Mouse (Mus musculus): ENCODE measurements around the gene D230025D16Rik. TPM values are rescaled to one million over a fixed set of nuclear protein-coding genes. Genes with fewer than 3 reads are reported as not detected.
"Not testable (repeated sequence)": the region's sequence is repeated elsewhere in the genome, so short reads cannot be mapped to it uniquely, and the experiment has no call there.

The D230025D16Rik gene
- total RNA-seq (2021) = 10 to 100 TPM; 32.3 to 35.6 TPM
- long read RNA-seq, experiment 1, transcript D230025D16Rik-201 (16 exons, 2,916 nt) = major isoform, 23 of 36 reads
- long read RNA-seq, experiment 1, partial matches to known transcripts = 4 of 36 reads
- long read RNA-seq, experiment 1, other reads (novel, unspliced or antisense) = 8 of 36 reads
- long read RNA-seq, experiment 2, transcript D230025D16Rik-201 (16 exons, 2,916 nt) = major isoform, 11 of 19 reads
- long read RNA-seq, experiment 2, partial matches to known transcripts = 4 of 19 reads
- long read RNA-seq, experiment 2, other reads (novel, unspliced or antisense) = 4 of 19 reads

DNA sequence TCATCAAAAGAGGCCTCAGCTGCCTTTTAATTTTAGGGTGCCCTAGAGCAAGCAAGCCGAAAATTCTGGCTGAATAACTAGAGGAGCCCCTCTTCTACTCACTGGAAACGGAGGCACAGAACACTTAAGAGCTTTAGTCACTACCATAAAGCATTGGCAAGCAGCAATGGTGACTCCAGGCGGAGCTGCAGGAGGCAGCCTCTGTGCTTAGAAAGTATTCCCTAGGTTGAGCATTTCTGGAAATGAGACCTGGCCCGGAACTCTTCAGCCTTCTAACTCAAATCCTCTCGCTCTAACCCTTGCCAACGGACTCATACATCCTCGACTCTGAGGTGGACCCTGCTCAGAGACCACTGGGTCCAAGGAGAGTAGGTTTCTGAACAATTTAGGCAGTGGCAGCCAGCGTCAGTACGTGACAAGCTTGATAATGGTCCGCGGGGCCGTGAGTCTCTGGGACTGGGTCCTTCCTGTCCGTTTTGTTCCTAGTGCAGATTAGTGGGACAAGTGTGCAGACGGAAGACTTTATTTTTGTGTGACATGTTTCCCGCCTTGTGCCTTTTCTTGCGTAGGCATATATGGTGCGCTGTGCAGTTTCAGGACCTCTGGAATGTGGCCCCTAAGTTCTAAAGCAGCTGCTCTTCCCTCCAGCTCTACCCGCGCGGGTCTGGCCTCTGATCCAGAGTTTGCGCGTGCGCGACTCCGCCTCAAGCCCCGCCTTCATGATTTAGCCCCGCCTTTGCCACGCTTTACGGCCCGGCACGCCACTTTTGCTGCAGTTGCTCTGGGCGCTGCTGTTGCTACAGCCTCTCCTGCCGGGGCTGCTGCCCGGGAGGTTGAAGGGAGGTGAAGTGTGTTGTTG is at the start of gene D230025D16Rik:
Gene D230025D16Rik (plus strand): TSS at position 733 of the 859 bp plus-strand sequence.
- peak; percentile 98 for DNase-seq

DNA sequence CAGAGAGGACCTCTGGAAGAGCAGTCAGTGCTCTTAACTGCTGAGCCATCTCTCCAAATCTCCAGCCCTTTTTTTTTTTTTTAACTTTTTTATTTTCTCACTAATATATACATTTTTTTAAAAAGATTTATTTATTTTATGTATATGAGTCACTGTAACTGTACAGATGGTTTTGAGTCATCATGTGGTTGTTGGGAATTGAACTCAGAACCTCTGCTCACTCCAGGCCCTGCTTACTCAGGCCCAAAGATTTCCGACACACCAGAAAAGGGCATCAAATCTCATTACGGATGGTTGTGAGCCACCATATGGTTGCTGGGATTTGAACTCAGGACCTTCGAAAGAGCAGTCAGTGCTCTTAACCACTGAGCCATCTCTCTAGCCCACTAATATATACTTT is 49.7 kb upstream of the D230025D16Rik start:
- not testable (repeated sequence) for DNase-seq

DNA sequence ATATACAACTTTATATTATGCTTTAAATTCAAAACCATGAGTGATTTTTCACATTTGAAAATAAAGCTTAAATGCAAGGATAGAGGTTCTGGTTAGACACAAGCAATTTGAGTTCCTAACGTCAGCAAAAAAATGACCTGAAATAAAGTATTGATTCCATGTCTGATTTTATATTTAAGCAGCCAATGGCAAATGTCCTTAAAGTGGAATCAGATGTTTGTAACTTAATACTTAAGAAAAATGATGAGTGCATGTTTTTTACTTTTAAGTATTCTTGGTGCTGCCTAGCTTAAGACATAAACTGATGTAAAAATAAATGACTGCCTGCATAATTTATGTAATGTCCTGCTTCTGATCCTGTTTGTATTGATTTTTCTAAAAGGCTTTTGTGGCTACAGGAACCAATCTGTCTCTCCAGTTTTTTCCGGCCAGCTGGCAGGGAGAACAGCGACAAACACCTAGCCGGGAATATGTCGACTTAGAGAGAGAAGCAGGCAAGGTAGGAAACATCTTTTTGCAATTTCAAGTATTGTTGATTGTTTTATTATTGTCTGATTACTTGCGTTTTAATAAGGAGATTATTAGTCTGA is 46.6 kb upstream of the D230025D16Rik start:
- no peak for DNase-seq

DNA sequence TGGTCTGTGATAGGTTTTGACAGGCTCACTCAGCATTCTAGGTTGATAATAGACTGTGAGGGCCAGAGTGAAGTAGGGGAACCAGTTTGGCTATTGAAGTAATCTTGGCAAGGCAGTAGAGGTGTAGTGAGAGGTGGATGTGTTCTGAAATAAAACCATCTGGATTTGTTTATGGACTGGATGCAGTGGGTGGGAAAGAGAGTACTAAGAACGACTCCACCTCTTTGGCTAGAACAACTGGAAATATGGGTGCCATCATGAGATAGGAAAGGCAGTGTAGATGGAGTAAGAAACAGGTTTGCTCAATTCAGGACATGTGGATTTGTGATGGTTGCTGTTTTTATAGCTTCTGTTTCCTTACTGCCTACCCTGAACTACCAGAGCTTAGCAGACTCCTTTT is 42.7 kb upstream of the D230025D16Rik start:
- DNase-seq = no peak

DNA sequence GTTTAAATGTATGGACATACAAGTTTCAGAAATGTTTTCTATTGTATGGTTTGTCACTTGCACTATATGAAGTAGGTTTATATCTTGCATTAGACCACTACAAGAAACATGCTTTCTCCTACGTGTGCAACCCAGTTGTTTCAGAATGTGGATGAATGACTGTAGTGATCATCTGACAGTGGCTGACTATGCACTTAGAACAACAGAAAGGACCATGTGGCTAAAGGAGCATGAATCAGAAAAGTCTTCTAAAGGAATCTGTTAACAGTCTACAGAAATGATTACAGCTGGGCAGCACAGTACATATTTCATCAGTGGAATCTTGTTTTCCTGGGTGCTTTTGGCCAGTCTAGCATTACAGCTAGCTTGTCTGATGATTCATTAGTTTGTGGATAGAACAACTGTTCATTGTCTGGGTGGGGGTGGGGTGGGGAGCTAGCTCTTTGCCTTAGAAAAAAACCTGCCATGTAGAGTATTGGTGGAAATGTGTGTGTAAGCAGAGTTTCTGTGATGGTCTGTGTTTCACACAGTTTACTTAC is 38.4 kb upstream of the D230025D16Rik start:
- DNase-seq = no peak

DNA sequence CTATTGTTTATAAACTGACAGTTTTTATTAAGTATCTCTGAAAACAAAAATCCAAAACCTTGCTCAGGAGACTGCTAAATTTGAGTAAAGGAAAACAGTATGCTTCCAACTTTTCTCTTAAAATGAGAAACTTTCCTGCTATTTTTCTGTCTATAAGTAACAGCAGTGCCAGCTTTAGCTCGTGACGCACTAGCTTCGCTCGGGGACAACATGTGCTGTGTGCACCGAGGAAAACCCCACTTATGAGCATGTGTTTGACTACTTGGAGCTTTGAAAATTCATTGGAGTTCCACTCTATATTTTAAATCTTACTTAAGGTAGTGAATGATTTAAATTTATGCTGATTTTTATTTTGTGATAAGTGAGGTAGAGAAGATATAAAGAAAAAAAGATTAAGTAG is 32.8 kb upstream of the D230025D16Rik start:
- DNase-seq = no peak

DNA sequence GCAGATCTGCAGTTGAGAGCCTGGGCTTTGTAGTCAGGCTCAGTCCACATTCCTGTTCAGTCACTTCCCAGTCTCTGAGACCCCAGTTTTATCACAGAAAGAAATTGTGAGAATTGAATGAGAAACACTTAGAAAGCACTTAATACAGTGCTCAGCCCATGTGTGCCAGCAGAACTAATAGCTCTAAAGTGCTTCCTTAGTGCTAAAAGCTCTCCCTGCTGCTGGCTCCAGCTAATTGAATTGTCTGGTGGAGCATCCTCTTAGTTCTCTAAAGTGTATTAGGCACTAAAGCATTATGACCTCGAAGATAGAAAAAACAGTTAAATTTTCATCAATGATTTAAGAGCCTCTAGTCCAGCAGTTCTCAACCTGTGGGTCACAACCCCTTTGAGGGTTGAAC is 19.2 kb upstream of the D230025D16Rik start:
- DNase-seq = no peak

DNA sequence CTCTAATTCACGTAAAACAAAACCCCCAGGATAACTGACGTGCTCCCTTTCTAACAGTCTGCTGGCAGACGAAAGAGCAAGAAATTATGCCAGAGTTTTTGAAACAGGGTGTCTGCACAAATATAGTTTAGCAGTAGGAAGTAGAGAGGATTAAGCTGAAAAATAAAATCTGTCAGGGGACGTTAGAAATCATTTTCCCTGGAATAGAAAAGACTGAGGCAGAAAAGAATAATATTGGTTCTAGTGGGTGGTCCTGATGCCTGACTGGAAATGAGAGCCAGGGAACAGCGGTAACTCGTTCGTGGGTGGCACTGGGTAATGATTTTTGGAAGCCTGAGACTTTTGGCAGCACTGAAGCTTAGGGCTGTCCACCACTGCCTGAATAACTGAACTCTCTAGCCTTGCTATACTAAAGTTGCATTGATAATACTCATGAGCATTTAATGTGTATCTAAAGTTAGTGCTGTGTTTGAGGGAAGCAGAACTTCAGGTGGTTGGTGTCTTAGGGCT is 18.1 kb upstream of the D230025D16Rik start:
- no peak for DNase-seq

DNA sequence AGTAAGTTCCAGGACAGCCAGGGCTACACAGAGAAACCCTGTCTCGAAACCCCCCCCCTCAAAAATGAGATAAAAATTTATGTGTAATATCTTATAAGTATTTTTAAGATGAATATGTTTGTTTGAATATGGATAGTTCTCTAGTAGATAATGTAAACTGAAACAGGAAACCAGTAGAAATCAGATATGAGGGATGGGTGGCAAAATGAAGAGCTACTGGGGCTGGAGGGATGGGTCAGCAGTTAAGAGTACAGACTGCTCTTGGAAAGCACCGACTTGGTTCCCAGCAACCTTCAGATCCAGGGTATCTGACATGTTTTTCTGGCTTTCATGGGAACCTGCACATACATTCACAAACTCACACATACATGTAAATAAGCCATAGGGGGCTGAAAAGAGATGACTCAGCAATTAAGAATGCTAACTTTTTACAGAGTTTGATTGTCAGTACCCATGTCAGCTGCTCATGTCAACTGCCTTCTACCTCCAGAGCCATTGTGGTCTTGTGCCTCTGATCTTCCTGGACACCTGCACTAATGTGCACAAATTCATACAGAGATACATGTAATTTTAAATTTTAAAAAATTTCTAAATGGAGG is 17.2 kb upstream of the D230025D16Rik start:
- DNase-seq = no peak

DNA sequence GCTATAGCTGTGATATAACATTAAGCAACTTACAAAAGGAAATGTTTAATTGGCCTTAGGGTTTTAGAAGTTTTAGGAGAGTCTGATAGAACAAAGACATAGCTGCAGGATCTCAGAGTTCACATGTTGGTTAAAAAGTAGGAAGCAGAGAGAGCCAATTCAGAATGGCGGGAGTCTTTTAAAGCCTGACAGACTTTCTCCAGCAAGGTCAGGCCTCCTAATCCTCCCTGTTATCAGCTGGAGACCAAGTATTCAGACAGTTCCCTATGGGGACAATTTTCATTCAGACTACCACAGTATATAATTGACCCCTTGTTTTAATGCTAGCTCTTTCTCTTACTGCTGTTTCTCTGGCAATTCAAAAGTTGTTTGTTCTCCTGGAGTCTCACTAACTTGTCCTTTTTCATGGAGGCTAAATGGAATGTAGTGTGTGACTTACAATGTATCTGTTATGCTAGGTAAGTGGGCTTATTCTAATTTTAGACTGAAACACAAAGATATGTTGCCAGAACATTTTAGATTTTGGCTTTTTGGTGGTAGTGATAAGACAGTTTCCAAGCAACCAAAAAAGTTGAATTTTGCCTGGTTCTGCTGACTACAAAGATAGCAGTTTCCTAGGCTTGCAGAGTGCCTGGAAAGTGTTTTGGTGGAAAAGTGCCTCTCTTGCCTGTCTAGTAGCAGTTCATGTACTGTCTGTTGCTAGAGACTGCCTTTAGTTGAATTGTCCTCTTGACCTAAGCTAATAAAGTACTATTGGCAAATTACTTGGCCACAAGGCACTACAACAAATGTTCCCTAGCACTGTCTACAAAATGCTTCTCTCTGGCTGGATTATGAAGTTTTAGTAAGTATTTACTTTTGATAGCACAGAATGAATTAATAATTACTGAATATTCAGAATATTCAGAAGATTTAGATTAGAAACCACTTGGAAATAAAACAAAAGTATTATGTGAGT is 15.5 kb upstream of the D230025D16Rik start:
- no peak for DNase-seq

DNA sequence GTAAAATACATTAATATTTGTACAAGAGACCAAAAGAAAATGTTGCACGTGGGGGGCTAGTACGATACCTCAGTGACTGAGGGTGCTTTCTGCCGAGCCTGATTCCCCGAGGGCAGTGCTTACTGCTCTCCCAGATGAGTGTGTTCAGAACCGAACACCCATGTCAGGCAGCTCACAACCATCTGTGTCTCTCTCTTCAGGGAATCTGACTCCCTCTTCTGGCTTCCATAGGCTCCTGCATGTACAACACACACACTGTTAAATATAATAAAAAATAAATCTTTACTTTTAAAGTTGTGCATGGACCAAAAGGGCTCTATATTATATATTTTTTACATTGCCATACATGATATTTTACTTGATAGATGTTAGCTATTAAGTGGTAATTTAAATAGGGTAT is 10.8 kb upstream of the D230025D16Rik start:
- no peak for DNase-seq

DNA sequence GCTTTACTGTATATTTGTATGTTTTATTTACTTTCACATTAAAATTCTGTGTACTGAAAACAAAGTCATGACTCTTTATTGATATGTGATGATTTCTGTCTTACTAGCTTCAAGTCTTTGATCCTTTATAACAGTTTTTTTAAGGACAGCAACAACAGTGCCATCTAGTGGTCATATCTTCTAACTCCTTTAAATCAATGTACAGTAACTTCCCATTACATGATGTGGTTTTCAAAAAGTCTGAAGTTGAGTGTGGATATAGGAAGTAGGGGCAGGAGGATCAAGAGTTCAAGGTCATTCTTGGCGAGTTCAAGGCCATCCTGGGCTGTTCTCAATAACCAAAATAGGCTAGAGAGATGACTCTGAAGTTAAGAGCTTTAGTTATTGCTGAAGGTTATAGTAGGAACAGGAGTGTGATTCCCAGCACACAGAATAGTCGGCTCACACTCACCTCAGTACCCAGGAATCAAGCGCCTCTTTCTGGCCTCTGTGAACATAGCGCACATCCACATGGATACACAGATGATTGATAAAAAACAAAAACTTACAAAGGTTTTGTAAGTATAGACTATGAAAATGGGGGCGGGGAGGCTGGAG is 6.9 kb upstream of the D230025D16Rik start:
- peak; percentile 4 for DNase-seq

DNA sequence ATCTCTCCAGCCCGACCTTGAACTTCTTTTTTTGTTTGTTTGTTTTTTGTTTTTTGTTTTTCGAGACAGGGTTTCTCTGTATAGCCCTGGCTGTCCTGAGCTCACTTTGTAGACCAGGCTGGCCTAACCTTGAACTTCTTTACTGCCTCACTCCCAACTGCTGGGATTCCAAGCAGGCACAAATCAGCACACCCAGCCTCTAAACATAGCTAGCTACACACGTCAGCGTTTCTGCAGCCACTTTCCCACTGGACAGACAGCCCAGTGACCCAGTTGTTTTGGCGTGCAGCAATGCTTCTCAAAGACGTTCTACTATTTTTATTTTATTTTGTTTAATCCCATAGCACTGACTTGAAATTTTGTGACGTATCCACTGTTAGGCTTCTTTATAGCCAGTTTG is 1.1 kb upstream of the D230025D16Rik start:
- DNase-seq = peak; percentile 9

DNA sequence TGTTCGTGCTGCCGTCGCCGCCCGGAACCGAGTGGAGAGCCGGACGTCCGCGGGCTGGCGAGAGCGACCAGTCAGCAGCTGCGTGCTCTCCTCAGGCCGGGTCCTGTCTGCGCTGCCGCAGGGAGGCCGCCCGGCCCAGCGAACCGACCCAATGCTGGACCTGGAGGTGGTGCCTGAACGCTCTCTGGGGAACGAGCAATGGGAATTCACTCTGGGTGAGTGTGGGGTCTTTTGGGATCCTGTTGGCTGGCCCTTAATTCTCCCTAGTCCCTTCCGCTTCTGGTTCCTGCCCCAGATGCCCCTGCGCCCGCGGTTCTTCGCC is 288 bp downstream of the D230025D16Rik start:
- DNase-seq = no peak

DNA sequence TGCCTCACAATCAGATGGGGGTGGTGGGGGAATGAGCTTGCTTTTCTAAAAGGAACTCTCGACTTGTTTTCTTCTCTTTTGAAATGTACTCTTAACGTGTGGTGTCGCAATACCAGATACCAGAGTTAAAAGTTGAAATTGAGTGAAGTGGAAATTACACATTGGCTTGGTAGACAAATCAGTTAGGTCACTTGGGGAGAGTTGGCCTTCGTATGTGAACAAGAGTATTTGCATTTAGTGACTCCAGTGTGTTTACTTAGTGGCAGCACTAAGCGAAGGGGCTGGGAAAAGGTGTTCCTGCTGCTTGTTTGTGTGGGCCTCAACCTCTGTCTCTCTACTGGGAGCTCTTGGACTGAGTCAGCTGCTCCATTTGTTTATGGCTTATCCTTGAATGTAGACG is 972 bp downstream of the D230025D16Rik start:
- peak; percentile 23 for DNase-seq

DNA sequence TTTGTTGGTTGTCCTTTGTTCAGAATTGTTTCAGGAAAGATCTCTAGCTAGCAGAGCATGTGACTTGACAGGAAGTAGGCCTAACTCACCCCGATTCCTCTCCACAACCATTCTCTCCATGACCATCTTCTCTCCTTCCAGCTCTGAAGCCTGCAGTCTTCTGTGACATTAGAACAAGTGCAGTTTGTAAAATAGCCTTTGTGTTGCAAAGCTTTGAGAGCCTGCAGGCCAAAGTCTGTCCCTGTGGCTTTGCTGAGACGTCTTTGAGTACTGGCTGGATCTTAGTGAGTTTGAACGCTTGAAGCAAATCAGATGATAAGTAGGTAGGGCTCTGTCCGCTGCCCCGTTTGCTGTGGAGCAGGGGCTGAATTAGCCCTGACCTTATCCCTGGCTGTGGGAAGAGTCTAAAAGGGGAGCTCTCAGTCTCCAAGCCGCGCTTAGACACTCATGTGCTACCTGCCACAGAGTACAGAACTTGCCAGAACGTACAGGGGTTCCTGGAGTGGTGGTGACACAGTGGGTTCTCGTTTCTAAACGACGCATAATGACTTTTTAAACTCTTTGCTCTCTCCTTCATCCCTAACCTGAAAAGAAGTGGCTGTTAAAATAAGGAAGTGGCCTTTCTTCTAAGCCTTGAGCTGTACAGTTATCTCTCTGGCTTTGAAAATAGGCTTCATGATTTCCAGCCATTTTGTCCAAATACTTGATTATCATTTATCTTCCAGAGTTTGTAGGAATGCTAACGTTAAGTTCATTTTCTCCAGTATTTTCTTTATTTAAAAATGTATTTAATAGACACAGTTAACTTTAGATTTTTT is 6.8 kb downstream of the D230025D16Rik start:
- no peak for DNase-seq

DNA sequence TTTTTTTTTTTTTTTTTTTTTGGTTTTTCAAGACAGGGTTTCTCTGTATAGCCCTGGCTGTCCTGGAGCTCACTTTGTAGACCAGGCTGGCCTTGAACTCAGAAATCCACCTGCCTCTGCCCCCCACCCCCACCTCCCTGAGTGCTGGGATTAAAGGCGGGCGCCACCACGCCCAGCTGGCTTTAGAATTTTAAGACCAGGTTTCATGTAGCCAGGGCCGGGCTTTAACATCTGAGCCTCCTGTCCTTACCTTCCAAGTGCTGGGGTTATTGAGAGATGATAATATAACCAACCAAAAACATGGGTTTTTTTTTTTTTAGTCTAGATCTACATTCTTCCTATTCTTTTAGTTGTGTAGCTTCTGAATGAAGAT is 7.4 kb downstream of the D230025D16Rik start:
- DNase-seq = not testable (repeated sequence)

DNA sequence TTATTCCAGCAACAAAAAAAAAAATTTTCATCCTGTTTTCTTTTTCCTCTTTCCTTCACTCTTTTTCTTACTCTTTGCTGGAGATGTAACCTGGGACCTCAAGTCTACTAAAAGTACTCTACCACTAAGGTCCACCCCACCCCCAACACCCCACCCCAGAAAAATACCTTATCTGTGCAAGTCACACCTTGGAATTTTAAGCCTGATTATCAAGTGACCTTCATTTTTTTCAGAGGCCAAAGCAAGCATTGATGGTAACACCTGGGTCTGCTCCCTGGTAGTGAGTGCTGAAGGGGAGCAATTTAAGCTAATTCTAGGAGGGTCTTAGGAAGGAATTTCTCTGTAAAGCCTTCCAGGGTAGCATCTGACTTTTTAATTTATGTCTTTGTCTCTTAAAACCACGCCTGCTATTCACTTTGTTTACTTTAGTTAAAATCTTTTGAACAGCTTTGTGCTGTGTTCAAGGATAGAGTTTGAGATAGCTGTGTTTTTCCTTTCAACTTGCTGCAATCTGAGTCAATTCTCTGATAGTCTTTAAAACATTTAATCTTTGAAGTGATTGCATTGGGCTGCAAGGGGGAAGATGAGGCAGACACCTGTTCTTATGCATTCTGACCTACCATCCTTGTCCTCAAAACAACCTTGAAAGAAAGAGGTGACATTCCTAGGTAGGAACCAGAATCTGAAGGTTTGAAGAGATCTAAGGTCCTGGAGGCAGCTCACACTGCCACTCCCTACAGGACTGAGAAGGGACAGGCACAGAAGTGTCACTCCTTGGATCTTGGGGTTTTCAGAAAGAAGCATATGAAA is 8.4 kb downstream of the D230025D16Rik start:
- DNase-seq = no peak

DNA sequence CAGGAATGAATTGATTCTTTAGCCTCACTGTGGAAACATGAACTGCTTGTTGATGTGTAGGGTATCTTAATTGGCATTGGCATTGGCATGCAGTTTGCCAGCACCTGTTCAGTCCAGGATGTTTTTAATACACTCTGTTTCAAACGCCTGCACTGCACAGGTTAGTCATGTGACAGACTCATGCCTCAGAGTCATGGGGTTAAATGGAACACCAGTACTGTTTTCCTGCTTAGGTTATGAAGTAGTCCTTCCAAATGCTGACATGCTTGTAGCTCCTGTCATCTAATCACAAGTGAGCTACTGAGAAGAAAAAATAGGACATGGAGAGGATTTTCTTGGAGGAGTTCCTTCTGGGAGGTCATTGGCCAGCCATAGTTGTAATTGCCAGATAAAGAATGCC is 10.3 kb downstream of the D230025D16Rik start:
- DNase-seq = no peak
